Mouse (Mus musculus) T-cell, adult 2 months (primary cell): ENCODE results near the gene Rhobtb3.

Experiments used
- DNase-seq: peaks from one replicate; pipeline ENCODE4 v3.0.0; 2022; ENCODE audit warnings: low spot score

Gene Rhobtb3

DNA sequence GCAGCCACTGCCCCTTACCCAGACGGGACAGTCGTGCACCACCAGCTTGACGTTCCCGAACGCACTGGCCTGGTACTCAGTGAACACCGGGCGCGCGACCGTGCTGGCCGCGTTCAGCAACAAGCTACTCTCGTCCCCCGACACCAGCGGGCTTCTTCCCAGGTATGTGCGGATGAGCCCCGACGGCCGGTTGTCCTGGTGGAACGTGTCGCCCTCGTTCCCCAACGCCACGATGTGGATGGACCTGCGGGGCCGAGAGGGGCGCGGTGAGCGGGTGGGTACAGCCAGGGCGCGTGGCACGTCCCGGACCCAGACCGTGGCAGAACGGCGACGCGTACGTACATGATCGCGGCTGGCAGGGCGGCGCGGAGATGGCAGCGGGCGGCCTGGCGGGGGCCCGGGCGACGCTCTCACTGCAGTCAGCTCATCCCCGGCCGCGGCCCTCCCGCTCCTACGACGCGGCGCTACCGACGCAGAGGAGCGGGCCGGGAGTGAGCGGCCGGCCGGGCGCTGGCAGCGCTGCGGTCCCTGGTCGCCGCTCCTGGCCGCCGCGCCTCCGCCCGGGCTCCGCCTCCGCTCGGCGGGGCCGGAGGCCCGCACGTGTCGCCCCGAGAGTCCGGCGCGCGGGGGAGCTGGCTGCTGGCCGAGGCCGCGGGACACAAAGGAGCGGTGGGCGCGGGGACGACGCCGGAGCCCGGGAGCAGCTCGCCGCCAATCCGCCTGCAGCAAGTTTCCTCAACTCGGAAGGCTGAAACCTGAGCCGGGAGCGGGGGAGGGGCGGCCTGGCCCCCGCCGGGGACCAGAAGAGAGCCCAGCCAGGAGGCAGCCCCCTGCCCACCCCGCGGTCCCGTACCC, at the start of gene Rhobtb3:
Rhobtb3 (minus strand) TSS at position 737 of the 855 bp plus-strand sequence.
- DNase-seq: no peak

DNA sequence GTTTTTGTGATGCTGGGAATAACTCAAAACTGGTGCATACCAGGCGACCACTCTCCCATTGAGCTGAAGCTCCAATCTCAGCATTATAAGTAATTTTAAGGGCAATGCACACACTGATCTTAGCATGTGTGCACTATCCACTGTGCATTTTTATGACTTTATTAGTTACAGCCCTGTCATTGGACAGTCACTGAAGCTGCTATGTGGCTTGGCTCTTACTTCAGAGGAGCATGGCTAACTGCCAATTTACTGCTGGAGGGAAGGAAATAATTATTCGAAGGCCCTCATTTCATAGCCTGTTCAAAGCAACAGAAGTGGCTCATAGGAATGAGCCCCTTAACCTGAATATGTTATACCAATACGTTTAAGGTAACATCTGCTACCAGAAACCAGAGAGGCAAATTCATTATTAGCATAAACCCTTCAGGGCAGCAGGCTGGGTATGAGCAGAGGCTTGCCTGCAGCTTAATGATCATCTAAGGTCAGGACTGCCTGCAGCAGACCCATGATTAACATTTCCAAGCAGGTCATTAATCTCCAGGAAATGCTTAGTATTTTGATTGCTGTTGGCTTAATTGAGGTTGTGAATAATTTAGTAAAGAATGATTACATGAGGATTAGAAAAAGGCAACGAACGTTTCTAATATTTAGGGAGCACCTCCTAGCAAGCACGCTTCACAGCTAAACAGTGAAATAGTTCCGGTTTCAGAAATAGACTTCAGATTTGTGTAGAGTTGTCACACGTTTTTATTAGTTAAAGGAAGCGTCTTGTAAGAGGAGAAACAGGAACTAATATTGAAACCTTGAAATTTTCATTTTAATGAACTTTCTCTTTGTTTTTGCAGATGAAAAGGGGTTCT, 48.7 kb upstream of the Rhobtb3 start:
- DNase-seq: no peak

DNA sequence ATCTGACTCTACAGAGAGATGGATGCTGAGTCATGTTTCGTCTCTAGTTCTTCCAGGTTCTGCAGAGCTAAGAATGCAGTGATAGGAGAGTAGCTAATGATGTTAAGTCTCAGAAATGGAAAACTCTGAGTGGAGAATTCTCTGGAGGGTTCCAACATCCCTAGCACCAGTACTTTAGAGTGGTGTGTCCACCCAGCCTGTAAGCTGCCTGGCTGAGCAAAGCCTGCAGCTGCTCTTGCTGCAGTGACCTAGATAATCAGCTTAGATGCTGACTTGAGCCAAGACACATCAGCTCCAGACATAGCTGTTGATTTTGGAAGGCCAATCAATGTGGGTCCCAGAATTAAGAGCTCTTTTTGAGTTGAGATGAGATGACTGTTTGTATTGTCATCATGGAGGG, 44.4 kb upstream of the Rhobtb3 start:
- no peak for DNase-seq

DNA sequence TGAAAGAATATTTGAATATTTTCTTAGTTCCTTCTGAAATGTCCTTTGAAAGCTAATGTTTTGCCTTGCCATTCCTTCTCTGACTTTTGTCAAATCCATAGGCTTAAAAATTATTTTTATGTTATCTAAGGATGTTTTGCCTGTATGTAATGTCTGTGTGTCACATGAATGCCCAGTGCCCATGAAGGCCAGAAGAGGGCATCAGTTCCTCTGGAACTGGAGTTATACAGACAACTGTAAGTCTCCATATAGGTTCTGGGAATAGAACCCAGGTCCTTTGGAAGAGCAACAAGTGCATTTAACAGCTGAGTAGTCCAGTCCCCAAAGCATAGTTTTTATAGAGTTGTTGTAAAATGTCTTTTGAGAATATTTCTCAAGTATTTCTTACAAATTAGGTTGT, 38.2 kb upstream of the Rhobtb3 start:
- no peak for DNase-seq

DNA sequence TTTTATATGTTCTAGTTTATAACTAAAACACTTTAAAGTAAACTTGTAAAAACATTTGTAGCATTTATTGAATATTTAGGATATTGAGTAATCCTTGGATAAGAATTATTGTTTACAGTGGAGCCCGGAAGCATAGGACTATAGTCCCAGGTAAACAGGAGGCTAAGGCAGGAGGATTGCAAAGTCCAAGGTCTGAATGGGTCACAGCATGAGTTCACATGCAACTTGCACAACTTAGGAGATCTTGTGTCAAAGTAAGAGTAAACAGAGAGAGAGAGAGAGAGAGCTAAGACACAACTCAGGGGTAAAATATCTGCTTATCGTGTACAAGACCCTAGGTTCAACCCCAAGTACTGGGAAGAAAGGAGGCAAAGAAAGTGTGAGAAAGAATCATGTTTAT, 32.9 kb upstream of the Rhobtb3 start:
- DNase-seq: no peak

DNA sequence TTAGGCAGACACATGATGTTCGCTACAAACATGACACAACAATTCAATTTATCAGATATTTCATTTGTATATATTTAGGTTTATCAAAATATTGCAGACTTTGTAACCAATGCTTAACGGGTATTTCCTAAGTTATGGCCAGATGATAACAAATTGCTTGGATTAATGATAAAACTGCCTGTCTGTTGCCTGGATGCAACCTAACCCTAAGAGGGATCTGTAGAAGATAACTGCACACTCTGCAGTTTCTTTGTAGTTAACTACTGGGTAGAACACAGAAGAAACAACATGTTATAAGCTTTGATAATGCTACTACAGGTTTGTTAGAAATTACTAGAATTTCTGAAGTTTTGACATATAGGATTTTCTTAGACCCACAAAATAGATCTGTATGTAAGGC, 32.5 kb upstream of the Rhobtb3 start:
- DNase-seq: no peak

DNA sequence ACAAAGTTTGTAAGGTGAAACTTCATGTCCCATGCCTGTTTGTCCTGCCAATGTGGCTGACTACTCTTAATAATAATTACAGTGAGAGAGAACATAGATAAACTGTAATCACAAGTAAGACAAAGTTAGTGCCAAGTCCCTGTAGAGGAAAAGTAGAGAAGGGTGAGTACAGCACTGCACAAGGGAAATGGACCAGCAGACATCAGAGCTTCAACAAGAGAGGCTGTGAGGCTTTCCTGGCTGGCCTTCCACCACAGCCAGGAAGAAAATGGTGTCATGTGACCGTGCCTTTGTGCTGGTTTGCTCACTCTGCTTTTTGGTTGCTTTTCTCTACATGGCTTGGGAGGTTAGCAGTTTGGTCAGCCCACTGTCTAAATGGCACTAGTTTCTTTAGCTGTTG, 31.9 kb upstream of the Rhobtb3 start:
- DNase-seq: no peak

DNA sequence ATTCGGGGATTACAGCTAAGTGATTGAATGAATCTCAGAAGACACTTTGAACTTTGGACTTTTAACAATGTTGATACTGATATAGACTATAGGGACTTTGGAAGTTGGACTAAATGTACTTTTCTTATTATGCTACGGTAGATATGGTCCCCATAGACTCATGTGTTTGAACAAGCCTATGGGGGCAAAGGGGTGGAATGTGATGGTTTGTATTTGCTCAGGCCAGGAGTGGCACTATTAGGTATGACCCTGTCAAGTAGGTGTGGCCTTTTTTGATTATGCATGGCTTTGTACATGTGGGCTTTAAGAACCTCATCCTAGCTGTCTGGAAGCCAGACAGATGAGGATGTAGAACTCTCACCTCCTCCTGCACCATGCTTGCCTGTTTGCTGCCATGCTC, 30.8 kb upstream of the Rhobtb3 start:
- no peak for DNase-seq

DNA sequence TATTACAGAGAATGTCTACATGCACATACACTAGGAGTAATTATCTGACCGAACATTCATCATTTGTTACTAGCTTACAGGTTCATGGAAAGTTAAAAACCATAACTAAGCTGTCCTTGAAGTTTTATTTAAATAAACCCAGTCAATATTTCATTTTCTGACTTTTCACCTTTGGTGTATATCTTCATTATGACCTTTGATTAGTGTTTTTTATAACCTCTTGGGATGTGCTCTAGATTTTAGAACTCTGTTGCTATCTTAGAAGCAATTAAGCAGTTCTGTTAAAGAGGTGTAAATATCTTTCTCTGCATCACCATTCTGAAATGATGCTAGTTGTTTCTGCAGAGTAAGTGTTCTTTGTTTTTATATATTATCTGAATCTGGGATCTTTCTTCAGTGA, 23.1 kb upstream of the Rhobtb3 start, which contains the start of gene Spata9:
Spata9 (plus strand) TSS at position 301 of the 400 bp plus-strand sequence.
- no peak for DNase-seq

DNA sequence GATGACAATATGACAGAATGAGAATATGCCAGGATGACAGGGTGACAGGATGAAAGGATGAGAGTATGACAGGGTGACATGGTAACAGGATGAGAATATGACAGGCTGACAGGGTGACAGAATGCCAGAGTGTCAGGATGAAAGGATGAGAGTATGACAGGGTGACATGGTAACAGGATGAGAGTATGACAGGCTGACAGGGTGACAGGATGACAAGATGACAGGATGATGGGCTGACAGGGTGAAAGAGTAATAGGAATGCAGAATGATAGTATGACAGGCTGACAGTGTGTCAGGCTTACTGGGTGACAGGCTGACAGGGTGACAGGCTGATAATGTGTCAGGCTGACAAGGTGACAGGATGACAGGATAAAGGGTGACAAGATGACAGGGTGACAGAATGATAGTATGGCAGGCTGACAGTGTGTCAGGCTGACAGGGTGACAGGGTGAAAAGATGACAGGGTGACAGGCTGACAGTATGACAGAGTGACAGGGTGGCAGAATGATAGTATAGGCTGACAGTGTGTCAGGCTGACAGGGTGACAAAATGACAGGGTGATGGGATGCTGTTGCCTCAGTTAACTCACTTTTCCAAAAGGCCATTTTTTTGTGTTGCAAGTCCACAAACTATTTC, 11.8 kb upstream of the Rhobtb3 start:
- DNase-seq: no peak

DNA sequence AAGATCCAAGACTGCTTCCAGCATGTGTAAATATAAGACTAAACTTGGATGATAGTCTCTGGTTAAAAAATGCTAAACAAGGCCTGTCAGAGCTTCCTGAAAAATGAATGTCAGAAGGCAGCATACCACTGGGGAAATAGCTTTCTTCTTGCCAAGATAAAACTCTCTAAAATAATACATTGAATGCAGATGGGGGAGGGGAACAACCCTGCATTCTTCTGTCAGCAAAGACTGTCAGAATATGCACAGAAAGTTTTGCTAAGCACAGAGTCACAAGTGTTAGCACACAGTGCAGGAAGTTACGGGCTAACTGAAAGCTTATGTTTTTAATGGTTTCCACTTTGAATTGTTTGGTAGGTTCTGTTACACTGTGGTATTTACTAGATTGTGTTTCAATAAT, 6.6 kb upstream of the Rhobtb3 start:
- DNase-seq: no peak

DNA sequence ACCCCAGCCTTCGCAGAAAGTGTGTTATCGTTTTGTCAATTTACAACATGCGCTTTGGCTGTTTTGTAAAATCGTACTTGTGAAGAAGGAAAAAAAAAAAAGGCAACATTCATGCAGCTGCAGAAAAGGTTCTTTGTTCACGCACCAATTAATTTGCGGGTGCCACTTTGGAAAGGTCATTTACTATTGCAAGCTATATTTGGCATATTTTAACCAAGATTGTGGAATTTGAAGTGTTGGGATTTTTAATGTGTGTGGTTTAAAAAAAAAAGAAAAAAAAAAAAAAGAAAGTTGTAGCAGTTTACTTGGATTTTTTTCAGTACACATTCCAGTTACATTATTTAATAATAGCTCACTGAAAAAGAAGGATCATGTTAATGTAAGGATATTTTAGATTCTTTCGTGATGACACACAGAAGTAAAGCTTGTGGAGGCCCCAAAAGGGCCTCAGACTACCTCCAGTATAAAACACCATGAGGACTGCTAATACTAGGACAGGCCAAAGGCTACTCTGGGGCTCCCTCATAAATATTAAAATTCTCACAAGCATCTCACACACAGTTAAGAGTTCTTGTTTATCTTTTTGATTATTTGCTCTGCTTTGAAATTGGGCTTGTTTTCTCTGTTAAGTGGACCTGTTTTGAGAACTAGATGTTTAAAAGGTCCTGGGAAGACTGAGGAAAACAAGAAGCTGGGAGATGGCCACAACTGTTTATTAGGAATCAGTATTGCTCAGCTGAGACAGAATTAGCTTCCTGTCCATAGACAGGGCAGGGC, 507 bp upstream of the Rhobtb3 start:
- DNase-seq: no peak

DNA sequence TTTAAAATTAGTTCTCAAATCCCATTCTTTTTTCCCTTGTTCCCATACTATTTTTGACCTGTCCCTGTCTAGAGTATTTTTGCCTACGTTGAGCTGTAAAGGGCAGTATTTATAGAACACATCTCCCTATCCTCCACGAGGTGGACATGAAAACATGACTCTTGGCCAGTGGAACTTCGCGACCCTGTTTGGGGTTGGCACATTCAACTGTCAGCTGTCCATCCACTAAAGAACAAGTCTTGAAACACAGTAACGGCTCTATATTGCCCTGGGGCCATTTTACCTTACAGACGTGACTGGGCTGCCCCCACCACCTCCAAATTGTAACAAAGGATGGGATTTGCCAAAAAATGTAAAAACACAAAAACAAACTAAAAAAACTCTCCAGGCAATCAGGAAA, 994 bp downstream of the Rhobtb3 start:
- DNase-seq: no peak

DNA sequence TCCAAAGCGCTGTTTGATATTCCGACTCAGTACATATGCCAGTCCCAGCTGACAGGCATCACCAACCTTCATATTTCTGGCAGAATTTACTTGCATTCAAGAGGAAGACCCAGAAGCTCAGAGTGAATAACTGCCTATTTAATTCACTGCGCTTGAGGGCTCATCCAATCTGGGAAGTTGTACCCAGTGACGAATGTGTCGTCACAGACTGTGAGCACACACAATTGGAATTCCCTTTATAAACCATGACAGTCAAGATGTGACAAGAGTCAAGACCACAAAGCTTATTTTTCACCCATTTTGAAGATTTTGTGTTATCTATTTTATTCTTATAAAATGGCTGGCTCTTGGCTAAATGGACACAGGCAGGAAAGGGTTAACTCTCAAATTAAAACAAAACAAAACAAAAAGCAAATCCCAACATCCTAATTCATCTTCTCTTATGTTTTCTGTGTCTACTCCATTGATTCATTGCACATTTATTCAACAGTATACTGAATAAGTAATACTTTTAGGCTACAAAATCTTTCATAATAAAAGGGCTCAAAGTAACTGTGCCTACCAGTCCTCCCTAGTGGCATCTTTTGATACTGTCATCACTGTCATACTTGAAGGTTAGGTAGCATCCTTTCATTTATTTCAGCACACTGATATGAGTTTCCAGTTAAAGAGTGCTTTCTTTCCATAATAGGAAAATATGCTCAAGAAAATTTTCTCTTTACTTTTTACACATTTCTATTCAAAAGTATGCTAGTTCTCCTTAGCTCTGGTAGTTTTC, 2.0 kb downstream of the Rhobtb3 start:
- DNase-seq: no peak

DNA sequence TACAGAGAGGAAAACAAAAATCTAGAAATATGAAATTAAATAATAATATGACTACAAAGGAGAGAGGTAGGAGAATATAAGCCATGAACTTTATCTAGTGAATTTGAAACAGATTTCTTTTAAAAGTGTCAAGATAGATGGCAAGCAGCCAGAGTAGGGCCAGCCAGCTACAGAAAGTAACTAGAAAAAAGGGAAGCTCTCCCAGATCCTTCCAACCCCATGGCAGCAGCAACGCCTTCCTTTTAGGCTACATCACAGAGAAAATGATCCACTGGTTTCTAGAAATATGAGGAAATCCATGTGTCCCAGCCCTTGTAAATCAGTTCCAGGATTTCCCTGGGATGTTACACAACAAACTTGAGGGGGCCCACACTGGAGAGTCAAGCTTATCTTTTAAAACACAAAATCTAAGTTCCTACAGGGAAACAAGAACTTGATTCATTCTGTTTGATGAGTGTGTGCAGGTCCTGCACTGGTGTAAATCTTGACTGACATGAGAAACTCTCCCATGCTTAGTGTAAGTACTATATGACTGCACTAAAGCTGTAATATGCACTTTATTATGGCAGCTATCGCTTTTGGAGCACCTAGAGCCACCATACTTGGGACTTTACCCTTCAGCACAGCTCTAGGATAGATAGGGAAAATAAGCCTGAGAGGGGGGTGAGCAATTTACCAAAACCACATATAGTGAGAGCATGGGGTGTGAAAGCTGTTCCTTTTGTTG, 2.8 kb downstream of the Rhobtb3 start:
- no peak for DNase-seq

DNA sequence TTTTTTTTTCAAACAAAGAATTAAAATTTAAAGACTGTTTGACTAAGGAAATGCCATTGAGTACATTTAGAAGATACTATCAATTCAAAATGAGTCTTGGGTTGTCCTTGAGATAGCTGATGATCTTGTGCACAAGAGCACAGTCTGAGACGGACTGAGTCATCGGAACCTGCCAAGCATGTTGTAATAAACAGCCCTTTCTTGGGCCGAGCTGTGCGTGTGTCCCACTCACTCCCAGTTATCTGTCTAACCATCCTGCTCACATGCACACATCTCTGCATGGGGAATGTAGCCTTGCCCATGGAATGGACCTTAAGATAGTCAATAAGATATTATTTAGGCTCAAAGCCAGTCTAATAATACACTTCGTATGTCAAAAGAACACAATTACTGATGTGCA, 4.9 kb downstream of the Rhobtb3 start:
- no peak for DNase-seq

DNA sequence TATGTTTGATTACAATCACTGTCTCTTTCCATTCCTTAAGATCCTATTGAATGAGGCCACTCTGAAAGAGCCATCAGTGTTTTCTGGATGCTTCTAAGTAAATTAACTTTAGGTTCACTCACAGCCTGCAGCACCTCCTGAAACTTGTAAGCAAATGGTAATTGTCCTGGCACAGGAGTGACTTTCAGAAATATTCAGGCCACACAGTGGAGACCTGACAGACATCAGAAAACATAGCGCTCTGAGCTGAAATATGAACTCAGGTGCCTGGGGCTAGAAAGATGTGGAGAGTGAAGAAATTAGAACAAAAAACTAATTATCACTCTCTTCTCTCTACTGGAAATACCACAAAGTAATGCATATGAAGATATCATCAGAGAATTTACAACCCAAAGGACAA, 10.4 kb downstream of the Rhobtb3 start:
- no peak for DNase-seq

DNA sequence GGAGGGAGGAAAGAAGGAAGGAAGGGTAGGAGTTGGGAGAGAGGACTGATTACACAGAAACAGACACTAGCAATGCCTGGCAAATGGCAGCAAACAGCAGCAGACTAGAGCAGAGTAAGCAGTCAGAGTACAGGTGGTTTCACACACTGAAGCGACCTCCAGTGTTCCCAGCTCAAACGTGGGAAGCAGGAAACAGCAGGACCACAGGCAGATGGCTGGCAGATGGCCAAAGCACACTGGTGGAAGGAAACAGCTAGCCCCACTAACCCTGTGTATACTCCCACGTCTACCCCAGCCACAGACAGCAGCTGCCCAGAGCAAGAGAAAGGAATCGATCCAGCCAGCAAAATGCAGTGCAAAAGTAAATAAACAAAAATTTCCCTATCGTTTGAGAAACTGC, 12.7 kb downstream of the Rhobtb3 start:
- DNase-seq: no peak

DNA sequence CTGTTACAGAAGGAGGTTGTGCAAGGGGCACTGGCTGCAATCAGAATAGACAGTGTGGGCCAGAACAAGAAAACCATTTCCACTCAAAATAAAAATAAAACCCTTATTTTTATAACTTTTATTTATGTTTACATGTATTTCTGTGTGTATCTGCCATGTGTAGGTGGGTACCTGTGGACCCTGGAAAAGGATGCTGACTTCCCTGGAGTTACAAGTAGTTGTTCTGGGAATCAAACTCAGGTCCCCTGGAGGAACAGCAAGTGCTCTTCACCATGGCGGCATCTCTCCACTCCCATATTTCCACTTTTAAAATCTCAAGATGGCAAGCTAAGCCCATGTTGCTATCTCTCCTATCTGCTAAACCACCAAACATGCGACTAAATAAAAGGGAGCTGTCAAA, 13.1 kb downstream of the Rhobtb3 start:
- no peak for DNase-seq

DNA sequence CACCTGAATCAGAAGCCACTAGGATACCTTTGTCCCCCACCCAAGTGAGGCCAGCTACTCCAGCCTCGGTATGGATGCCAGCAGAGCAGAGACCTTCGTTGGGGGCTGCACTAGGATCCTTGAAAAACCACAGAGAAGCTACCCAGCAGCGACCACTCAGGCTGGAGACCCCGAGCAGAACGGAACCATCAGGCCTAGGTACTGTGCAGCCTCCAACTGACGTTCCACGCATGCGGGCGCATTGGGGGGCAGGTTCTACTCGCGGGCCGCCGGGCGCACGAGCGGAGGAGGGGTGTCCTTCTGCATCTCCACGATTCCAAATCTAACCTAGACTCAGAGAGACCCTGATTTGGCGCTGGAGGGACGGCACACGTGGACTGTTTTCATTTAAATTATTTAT, 13.7 kb downstream of the Rhobtb3 start:
- DNase-seq: no peak
